Mouse (Mus musculus) heart, embryonic 16.5 days (tissue): ENCODE measurements around the gene Fam120a. TPM values are rescaled to one million over a fixed set of nuclear protein-coding genes. Genes with fewer than 3 reads are reported as not detected.

Experiments
- ATAC-seq: fragments of 200-750 bp; cut with Nextera tagmentation; replicated peaks from 2 replicates; pipeline ENCODE4 v1.8.0; 2017; ENCODE audit warnings: moderate number of reproducible peaks; ENCODE audit not compliant: insufficient read depth, low FRiP score; ENCODE audit errors: extremely low read depth
- H3K27ac ChIP-seq: fragments of 300-500 bp; sonication (generic); 2 replicates; pipeline ENCODE4 v1.5.1; 2014; ENCODE audit warnings: mild to moderate bottlenecking, low read length, control low read depth, moderate library complexity
- H3K27me3 ChIP-seq: fragments of 300-500 bp; sonication (generic); 2 replicates; pipeline ENCODE4 v1.6.1; 2014; ENCODE audit warnings: low read length, mixed read lengths; ENCODE audit not compliant: control insufficient read depth, insufficient read depth
- H3K36me3 ChIP-seq: fragments of 300-500 bp; sonication (generic); 2 replicates; pipeline ENCODE4 v1.6.1; 2014; ENCODE audit not compliant: control insufficient read depth, insufficient read depth
- H3K4me1 ChIP-seq: fragments of 300-500 bp; sonication (generic); 2 replicates; pipeline ENCODE4 v1.6.1; 2014; ENCODE audit warnings: low read length, mixed read lengths; ENCODE audit not compliant: control insufficient read depth, insufficient read depth
- H3K4me2 ChIP-seq: fragments of 300-500 bp; sonication (generic); 2 replicates; pipeline ENCODE4 v1.6.1; 2014; ENCODE audit warnings: low read depth, mild to moderate bottlenecking, control low read depth, low read length
- H3K4me3 ChIP-seq: fragments of 300-500 bp; sonication (generic); 2 replicates; pipeline ENCODE4 v1.5.1; 2014; ENCODE audit warnings: mild to moderate bottlenecking, control low read depth, low read length
- H3K9ac ChIP-seq: fragments of 300-500 bp; sonication (generic); 2 replicates; pipeline ENCODE4 v1.6.1; 2014; ENCODE audit warnings: low read length, control low read depth
- H3K9me3 ChIP-seq: fragments of 300-500 bp; sonication (generic); replicated peaks from 2 replicates; pipeline ENCODE4 v1.6.1; 2016; ENCODE audit warnings: low read length; ENCODE audit not compliant: control insufficient read depth
- WGBS: fragments of 180-500 bp; shearing (Covaris S2); extraction: QIAGEN DNeasy Blood & Tissue Kit; methylation state at CpG from one replicate; pipeline ENCODE4 v1.1.7; 2014; 5-methylcytosine and 5-hydroxymethylcytosine counted together
- polyA plus RNA-seq: library from polyadenylated mRNA; unstranded; fragments of >200 nt; fragmentation: Nextera tagmentation; extraction: Ambion mirVana; gene quantifications from 2 replicates; pipeline ENCODE4 v1.2.1, GENCODE M21; 2015

The Fam120a gene
- polyA plus RNA-seq, 1 experiment from 2014 or later, result 17.2 TPM

GRCm38 (mm10) chr13:48913141-48913540, 54.7 kb downstream of the Fam120a start:
- H3K27me3 ChIP-seq, result no peaks in the 10 kb centered on the region
- no peak overlapping the region for H3K9ac ChIP-seq
- WGBS, result 86% methylated on average over 3 of the region's 3 CpGs
- no peak overlapping the region for H3K27ac ChIP-seq
- no peaks in the 10 kb centered on the region for H3K9me3 ChIP-seq
- H3K36me3 ChIP-seq, result peaks cover 49% of the 10 kb centered on the region
- H3K4me2 ChIP-seq, result no peak overlapping the region
- ATAC-seq, result no peak
- peaks cover 17% of the 10 kb centered on the region for H3K4me1 ChIP-seq
- no peak overlapping the region for H3K4me3 ChIP-seq

GRCm38 (mm10) chr13:48911426-48911825, 56.4 kb downstream of the Fam120a start:
- 89% methylated on average over 7 of the region's 7 CpGs for WGBS
- Histone ChIP-seq H3K4me1 (peaks cover 10% of the 10 kb centered on the region), H3K27ac (no peak overlapping the region), H3K36me3 (peaks cover 49% of the 10 kb centered on the region), H3K4me3 (no peak overlapping the region), H3K27me3 (no peaks in the 10 kb centered on the region), H3K9ac (no peak overlapping the region), H3K4me2 (no peak overlapping the region), H3K9me3 (no peaks in the 10 kb centered on the region)
- ATAC-seq, result no peak

- Histone ChIP-seq H3K4me1 (no peaks in the 10 kb centered on the region), H3K4me3 (no peak overlapping the region), H3K27ac (no peak overlapping the region), H3K27me3 (no peaks in the 10 kb centered on the region), H3K36me3 (peaks cover 53% of the 10 kb centered on the region), H3K9me3 (no peaks in the 10 kb centered on the region), H3K9ac (no peak overlapping the region), H3K4me2 (no peak overlapping the region)
- 96% methylated on average over 2 of the region's 2 CpGs for WGBS
- ATAC-seq, result no peak
These were observed 62.4 kb downstream of the Fam120a start for GRCm38 (mm10) chr13:48905458-48905857.

GRCm38 (mm10) chr13:48895376-48895775, 72.4 kb downstream of the Fam120a start:
- H3K4me1 ChIP-seq, result no peaks in the 10 kb centered on the region
- no peak overlapping the region for H3K4me3 ChIP-seq
- no peak overlapping the region for H3K4me2 ChIP-seq
- no peaks in the 10 kb centered on the region for H3K9me3 ChIP-seq
- H3K27me3 ChIP-seq, result no peaks in the 10 kb centered on the region
- ATAC-seq, result no peak
- no peak overlapping the region for H3K9ac ChIP-seq
- no peak overlapping the region for H3K27ac ChIP-seq
- WGBS, result 81% methylated on average over 5 of the region's 5 CpGs
- H3K36me3 ChIP-seq, result peaks cover 63% of the 10 kb centered on the region

- Histone ChIP-seq H3K4me2 (no peak overlapping the region), H3K4me1 (no peaks in the 10 kb centered on the region), H3K9ac (no peak overlapping the region), H3K4me3 (no peak overlapping the region), H3K27ac (no peak overlapping the region), H3K27me3 (no peaks in the 10 kb centered on the region), H3K36me3 (peaks cover 55% of the 10 kb centered on the region), H3K9me3 (no peaks in the 10 kb centered on the region)
- ATAC-seq, result no peak
- WGBS, result 72% methylated on average over 4 of the region's 4 CpGs
These were observed 77.4 kb downstream of the Fam120a start for GRCm38 (mm10) chr13:48890260-48890960.

GRCm38 (mm10) chr13:48878534-48878933, 89.3 kb downstream of the Fam120a start:
- H3K36me3 ChIP-seq, result peaks cover 12% of the 10 kb centered on the region
- H3K9me3 ChIP-seq, result no peaks in the 10 kb centered on the region
- peak overlapping the region; percentile 89 for H3K4me2 ChIP-seq
- peak overlapping the region; percentile 91 for H3K27ac ChIP-seq
- no peaks in the 10 kb centered on the region for H3K27me3 ChIP-seq
- peak overlapping the region; percentile 82 for H3K9ac ChIP-seq
- under 1% methylated on average over 36 of the region's 36 CpGs for WGBS
- H3K4me3 ChIP-seq, result peak overlapping the region; percentile 54
- H3K4me1 ChIP-seq, result peaks cover 8% of the 10 kb centered on the region
- peak; percentile 99 for ATAC-seq

- Histone ChIP-seq H3K36me3 (peaks cover 12% of the 10 kb centered on the region), H3K27ac (peak overlapping the region; percentile 91), H3K9me3 (no peaks in the 10 kb centered on the region), H3K4me1 (peaks cover 15% of the 10 kb centered on the region), H3K4me2 (peak overlapping the region; percentile 89), H3K27me3 (no peaks in the 10 kb centered on the region), H3K9ac (peak overlapping the region; percentile 82), H3K4me3 (peak overlapping the region; percentile 54)
- no peak for ATAC-seq
These were observed 90.0 kb downstream of the Fam120a start for GRCm38 (mm10) chr13:48877805-48878204.

GRCm38 (mm10) chr13:48872726-48873125, 95.1 kb downstream of the Fam120a start:
- no peaks in the 10 kb centered on the region for H3K9me3 ChIP-seq
- 73% methylated on average over 5 of the region's 5 CpGs for WGBS
- no peak for ATAC-seq
- no peak overlapping the region for H3K27ac ChIP-seq
- H3K4me3 ChIP-seq, result no peak overlapping the region
- peaks cover 34% of the 10 kb centered on the region for H3K4me1 ChIP-seq
- no peaks in the 10 kb centered on the region for H3K27me3 ChIP-seq
- H3K4me2 ChIP-seq, result no peak overlapping the region
- no peaks in the 10 kb centered on the region; the same call in 1 of the 2 replicates for H3K36me3 ChIP-seq
- H3K9ac ChIP-seq, result no peak overlapping the region

GRCm38 (mm10) chr13:48871887-48872606, 95.8 kb downstream of the Fam120a start:
- peak overlapping the region; percentile 98 for H3K9ac ChIP-seq
- no peak for ATAC-seq
- peaks cover 34% of the 10 kb centered on the region for H3K4me1 ChIP-seq
- H3K36me3 ChIP-seq, result no peaks in the 10 kb centered on the region; the same call in 1 of the 2 replicates
- 61% methylated on average over 7 of the region's 7 CpGs for WGBS
- no peak overlapping the region for H3K27ac ChIP-seq
- no peaks in the 10 kb centered on the region for H3K9me3 ChIP-seq
- H3K27me3 ChIP-seq, result no peaks in the 10 kb centered on the region
- peak overlapping the region; percentile 77 for H3K4me3 ChIP-seq
- peak overlapping the region; percentile 69 for H3K4me2 ChIP-seq
